Mouse (Mus musculus): Measurements from ENCODE around the gene Pbx1. TPM values are rescaled to one million over a fixed set of nuclear protein-coding genes. Genes with fewer than 3 reads are reported as not detected.

Gene Pbx1
- polyA plus RNA-seq, 1 experiment from 2014 or later, result 59.2 TPM

GRCm38 (mm10) chr1:168180622-168181441, 251.2 kb downstream of the Pbx1 start:
- Histone ChIP-seq H3K4me2 (replicated peaks; ENCODE audit: low read depth, low read length) (no peak overlapping the region), H3K27me3 (ENCODE audit: control insufficient read depth, insufficient read depth, low read length) (no peaks in the 10 kb centered on the region), H3K9me3 (ENCODE audit: control insufficient read depth, low read length) (no peaks in the 10 kb centered on the region), H3K9ac (ENCODE audit: low read depth, low read length) (no peak overlapping the region), H3K4me1 (replicated peaks; ENCODE audit: control insufficient read depth, insufficient read depth, low read length) (no peaks in the 10 kb centered on the region), H3K27ac (ENCODE audit: low read depth, low read length) (no peak overlapping the region), H3K4me3 (ENCODE audit: low read depth, low read length) (no peak overlapping the region), H3K36me3 (ENCODE audit: control insufficient read depth, insufficient read depth, low read length) (peaks cover 6% of the 10 kb centered on the region; the same call in 1 of the 2 replicates)
- 90% methylated on average over 9 of the region's 9 CpGs for WGBS
- no peak for DNase-seq (ENCODE audit: low spot score)
- no peak for ATAC-seq (ENCODE audit: low FRiP score)

- ATAC-seq (ENCODE audit: low FRiP score) (no peak), DNase-seq (ENCODE audit: low spot score) (no peak)
- H3K27me3 ChIP-seq (ENCODE audit: control insufficient read depth, insufficient read depth, low read length), result no peaks in the 10 kb centered on the region
- peaks cover 6% of the 10 kb centered on the region; the same call in 1 of the 2 replicates for H3K36me3 ChIP-seq (ENCODE audit: control insufficient read depth, insufficient read depth, low read length)
- H3K9ac ChIP-seq (ENCODE audit: low read depth, low read length), result no peak overlapping the region
- H3K9me3 ChIP-seq (ENCODE audit: control insufficient read depth, low read length), result no peaks in the 10 kb centered on the region
- 87% methylated on average over 11 of the region's 11 CpGs for WGBS
- no peak overlapping the region for H3K27ac ChIP-seq (ENCODE audit: low read depth, low read length)
- H3K4me3 ChIP-seq (ENCODE audit: low read depth, low read length), result no peak overlapping the region
- H3K4me1 ChIP-seq (replicated peaks; ENCODE audit: control insufficient read depth, insufficient read depth, low read length), result no peaks in the 10 kb centered on the region
- H3K4me2 ChIP-seq (replicated peaks; ENCODE audit: low read depth, low read length), result no peak overlapping the region
These were observed 252.4 kb downstream of the Pbx1 start for GRCm38 (mm10) chr1:168179691-168180090.

GRCm38 (mm10) chr1:168178611-168179010, 253.5 kb downstream of the Pbx1 start:
- ATAC-seq (ENCODE audit: low FRiP score), result no peak
- H3K36me3 ChIP-seq (ENCODE audit: control insufficient read depth, insufficient read depth, low read length), result peaks cover 6% of the 10 kb centered on the region; the same call in 1 of the 2 replicates
- WGBS, result 84% methylated on average over 1 of the region's 1 CpGs

GRCm38 (mm10) chr1:168175586-168175985, 256.5 kb downstream of the Pbx1 start:
- no peak overlapping the region for H3K27ac ChIP-seq (ENCODE audit: low read depth, low read length)
- ATAC-seq (ENCODE audit: low FRiP score), result no peak
- WGBS, result 92% methylated on average over 4 of the region's 4 CpGs
- no peaks in the 10 kb centered on the region for H3K9me3 ChIP-seq (ENCODE audit: control insufficient read depth, low read length)
- H3K4me2 ChIP-seq (replicated peaks; ENCODE audit: low read depth, low read length), result no peak overlapping the region
- no peaks in the 10 kb centered on the region for H3K4me1 ChIP-seq (replicated peaks; ENCODE audit: control insufficient read depth, insufficient read depth, low read length)
- H3K4me3 ChIP-seq (ENCODE audit: low read depth, low read length), result no peak overlapping the region
- DNase-seq (ENCODE audit: low spot score), result no peak
- no peaks in the 10 kb centered on the region for H3K36me3 ChIP-seq (ENCODE audit: control insufficient read depth, insufficient read depth, low read length)
- H3K27me3 ChIP-seq (ENCODE audit: control insufficient read depth, insufficient read depth, low read length), result no peaks in the 10 kb centered on the region
- no peak overlapping the region for H3K9ac ChIP-seq (ENCODE audit: low read depth, low read length)

More at GRCm38 (mm10) chr1:168178611-168179010, 253.5 kb downstream of the Pbx1 start:
- Histone ChIP-seq H3K4me3 (ENCODE audit: low read depth, low read length) (no peak overlapping the region), H3K27me3 (ENCODE audit: control insufficient read depth, insufficient read depth, low read length) (no peaks in the 10 kb centered on the region), H3K4me2 (replicated peaks; ENCODE audit: low read depth, low read length) (no peak overlapping the region), H3K4me1 (replicated peaks; ENCODE audit: control insufficient read depth, insufficient read depth, low read length) (no peaks in the 10 kb centered on the region), H3K9me3 (ENCODE audit: control insufficient read depth, low read length) (no peaks in the 10 kb centered on the region), H3K27ac (ENCODE audit: low read depth, low read length) (no peak overlapping the region), H3K9ac (ENCODE audit: low read depth, low read length) (no peak overlapping the region)
- no peak for DNase-seq (ENCODE audit: low spot score)

GRCm38 (mm10) chr1:168169791-168170190, 262.3 kb downstream of the Pbx1 start:
- H3K9me3 ChIP-seq (ENCODE audit: control insufficient read depth, low read length), result no peaks in the 10 kb centered on the region
- H3K9ac ChIP-seq (ENCODE audit: low read depth, low read length), result no peak overlapping the region
- DNase-seq (ENCODE audit: low spot score), result no peak
- H3K36me3 ChIP-seq (ENCODE audit: control insufficient read depth, insufficient read depth, low read length), result no peaks in the 10 kb centered on the region
- no peaks in the 10 kb centered on the region for H3K27me3 ChIP-seq (ENCODE audit: control insufficient read depth, insufficient read depth, low read length)
- no peak overlapping the region for H3K4me3 ChIP-seq (ENCODE audit: low read depth, low read length)
- no peak for ATAC-seq (ENCODE audit: low FRiP score)
- H3K4me2 ChIP-seq (replicated peaks; ENCODE audit: low read depth, low read length), result no peak overlapping the region
- no peak overlapping the region for H3K27ac ChIP-seq (ENCODE audit: low read depth, low read length)
- WGBS, result 89% methylated on average over 8 of the region's 8 CpGs
- peaks cover 3% of the 10 kb centered on the region; the same call in 1 of the 2 replicates for H3K4me1 ChIP-seq (replicated peaks; ENCODE audit: control insufficient read depth, insufficient read depth, low read length)

- WGBS, result 84% methylated on average over 10 of the region's 10 CpGs
- DNase-seq (ENCODE audit: low spot score) (no peak), ATAC-seq (ENCODE audit: low FRiP score) (no peak)
- Histone ChIP-seq H3K27ac (ENCODE audit: low read depth, low read length) (no peak overlapping the region), H3K27me3 (ENCODE audit: control insufficient read depth, insufficient read depth, low read length) (no peaks in the 10 kb centered on the region), H3K9me3 (ENCODE audit: control insufficient read depth, low read length) (no peaks in the 10 kb centered on the region), H3K4me2 (replicated peaks; ENCODE audit: low read depth, low read length) (no peak overlapping the region), H3K4me3 (ENCODE audit: low read depth, low read length) (no peak overlapping the region), H3K9ac (ENCODE audit: low read depth, low read length) (no peak overlapping the region), H3K4me1 (replicated peaks; ENCODE audit: control insufficient read depth, insufficient read depth, low read length) (peaks cover 4% of the 10 kb centered on the region), H3K36me3 (ENCODE audit: control insufficient read depth, insufficient read depth, low read length) (no peaks in the 10 kb centered on the region)
These were observed 262.9 kb downstream of the Pbx1 start for GRCm38 (mm10) chr1:168169052-168169779.

- Histone ChIP-seq H3K4me3 (ENCODE audit: low read depth, low read length) (no peak overlapping the region), H3K4me2 (replicated peaks; ENCODE audit: low read depth, low read length) (no peak overlapping the region), H3K9me3 (ENCODE audit: control insufficient read depth, low read length) (no peaks in the 10 kb centered on the region), H3K4me1 (replicated peaks; ENCODE audit: control insufficient read depth, insufficient read depth, low read length) (peaks cover 7% of the 10 kb centered on the region), H3K27ac (ENCODE audit: low read depth, low read length) (no peak overlapping the region), H3K36me3 (ENCODE audit: control insufficient read depth, insufficient read depth, low read length) (no peaks in the 10 kb centered on the region), H3K27me3 (ENCODE audit: control insufficient read depth, insufficient read depth, low read length) (no peaks in the 10 kb centered on the region), H3K9ac (ENCODE audit: low read depth, low read length) (no peak overlapping the region)
- WGBS, result 91% methylated on average over 5 of the region's 5 CpGs
- DNase-seq (ENCODE audit: low spot score) (no peak), ATAC-seq (ENCODE audit: low FRiP score) (no peak)
These were observed 264.3 kb downstream of the Pbx1 start for GRCm38 (mm10) chr1:168167781-168168180.

GRCm38 (mm10) chr1:168166841-168167240, 265.2 kb downstream of the Pbx1 start:
- Histone ChIP-seq H3K4me2 (replicated peaks; ENCODE audit: low read depth, low read length) (no peak overlapping the region), H3K4me3 (ENCODE audit: low read depth, low read length) (no peak overlapping the region), H3K27ac (ENCODE audit: low read depth, low read length) (no peak overlapping the region), H3K27me3 (ENCODE audit: control insufficient read depth, insufficient read depth, low read length) (no peaks in the 10 kb centered on the region), H3K4me1 (replicated peaks; ENCODE audit: control insufficient read depth, insufficient read depth, low read length) (peaks cover 7% of the 10 kb centered on the region), H3K9ac (ENCODE audit: low read depth, low read length) (no peak overlapping the region), H3K9me3 (ENCODE audit: control insufficient read depth, low read length) (no peaks in the 10 kb centered on the region), H3K36me3 (ENCODE audit: control insufficient read depth, insufficient read depth, low read length) (no peaks in the 10 kb centered on the region)
- no peak for ATAC-seq (ENCODE audit: low FRiP score)
- no peak for DNase-seq (ENCODE audit: low spot score)
- 89% methylated on average over 2 of the region's 2 CpGs for WGBS

Data from hindbrain, embryonic 11.5 days (tissue).